Mouse (Mus musculus): Measurements from ENCODE around the gene Bbs12. TPM values are rescaled to one million over a fixed set of nuclear protein-coding genes. Genes with fewer than 3 reads are reported as not detected.
A peak's percentile ranks its signal among the peaks of the same experiment; 100 is the strongest.

The Bbs12 gene
- polyA plus RNA-seq, 1 experiment from 2014 or later = 8.9 TPM

GRCm38 (mm10) chr3:37291929-37292328, 20.4 kb upstream of the Bbs12 start:
- 85% methylated on average over 2 of the region's 2 CpGs for WGBS
- Histone ChIP-seq H3K4me1 (no peaks in the 10 kb centered on the region), H3K27ac (no peak overlapping the region), H3K27me3 (no peaks in the 10 kb centered on the region), H3K9ac (no peak overlapping the region), H3K4me2 (no peak overlapping the region), H3K4me3 (no peak overlapping the region), H3K9me3 (no peaks in the 10 kb centered on the region), H3K36me3 (no peaks in the 10 kb centered on the region)
- no peak for ATAC-seq (ENCODE audit: insufficient number of reproducible peaks, insufficient read depth, low FRiP score, low TSS enrichment, low read depth)

GRCm38 (mm10) chr3:37292654-37293053, 19.7 kb upstream of the Bbs12 start:
- H3K9me3 ChIP-seq = no peaks in the 10 kb centered on the region
- WGBS = 64% methylated on average over 2 of the region's 2 CpGs

GRCm38 (mm10) chr3:37299470-37299869, 12.9 kb upstream of the Bbs12 start:
- no peak overlapping the region for H3K4me3 ChIP-seq
- ATAC-seq (ENCODE audit: insufficient number of reproducible peaks, insufficient read depth, low FRiP score, low TSS enrichment, low read depth) = no peak
- H3K36me3 ChIP-seq = no peaks in the 10 kb centered on the region
- no peaks in the 10 kb centered on the region for H3K9me3 ChIP-seq
- no peak overlapping the region for H3K9ac ChIP-seq
- WGBS = 76% methylated on average over 3 of the region's 3 CpGs
- no peak overlapping the region for H3K27ac ChIP-seq
- no peaks in the 10 kb centered on the region for H3K4me1 ChIP-seq
- H3K4me2 ChIP-seq = no peak overlapping the region
- no peaks in the 10 kb centered on the region for H3K27me3 ChIP-seq

More at GRCm38 (mm10) chr3:37292654-37293053, 19.7 kb upstream of the Bbs12 start:
- Histone ChIP-seq H3K27ac (no peak overlapping the region), H3K4me2 (no peak overlapping the region), H3K4me1 (no peaks in the 10 kb centered on the region), H3K4me3 (no peak overlapping the region), H3K27me3 (no peaks in the 10 kb centered on the region), H3K36me3 (no peaks in the 10 kb centered on the region), H3K9ac (no peak overlapping the region)
- no peak for ATAC-seq (ENCODE audit: insufficient number of reproducible peaks, insufficient read depth, low FRiP score, low TSS enrichment, low read depth)

GRCm38 (mm10) chr3:37302685-37303084, 9.7 kb upstream of the Bbs12 start:
- no peak overlapping the region for H3K9ac ChIP-seq
- no peak for ATAC-seq (ENCODE audit: insufficient number of reproducible peaks, insufficient read depth, low FRiP score, low TSS enrichment, low read depth)
- H3K27ac ChIP-seq = no peak overlapping the region
- no peak overlapping the region for H3K4me2 ChIP-seq
- H3K4me3 ChIP-seq = no peak overlapping the region
- WGBS = 36% methylated on average over 12 of the region's 12 CpGs
- no peaks in the 10 kb centered on the region for H3K4me1 ChIP-seq
- H3K36me3 ChIP-seq = no peaks in the 10 kb centered on the region
- H3K9me3 ChIP-seq = peaks cover 4% of the 10 kb centered on the region; the same call in 1 of the 2 replicates
- H3K27me3 ChIP-seq = no peaks in the 10 kb centered on the region

GRCm38 (mm10) chr3:37303392-37304139, 8.8 kb upstream of the Bbs12 start:
- ATAC-seq (ENCODE audit: insufficient number of reproducible peaks, insufficient read depth, low FRiP score, low TSS enrichment, low read depth) = no peak
- Histone ChIP-seq H3K27me3 (no peaks in the 10 kb centered on the region), H3K4me2 (no peak overlapping the region), H3K4me1 (no peaks in the 10 kb centered on the region), H3K36me3 (no peaks in the 10 kb centered on the region), H3K9ac (no peak overlapping the region), H3K27ac (no peak overlapping the region), H3K4me3 (no peak overlapping the region), H3K9me3 (peaks cover 4% of the 10 kb centered on the region; the same call in 1 of the 2 replicates)
- 61% methylated on average over 8 of the region's 8 CpGs for WGBS

GRCm38 (mm10) chr3:37311897-37312369, 421 bp upstream of the Bbs12 start:
- WGBS = 3% methylated on average over 10 of the region's 10 CpGs
- Histone ChIP-seq H3K27ac (peak overlapping the region; percentile 87; the same call in 1 of the 2 replicates), H3K4me1 (peaks cover 12% of the 10 kb centered on the region), H3K4me3 (peak overlapping the region; percentile 73), H3K36me3 (no peaks in the 10 kb centered on the region), H3K4me2 (peak overlapping the region; percentile 70), H3K9ac (peak overlapping the region; percentile 83), H3K9me3 (no peaks in the 10 kb centered on the region), H3K27me3 (no peaks in the 10 kb centered on the region)
- no peak; the same call in 1 of the 2 replicates for ATAC-seq (ENCODE audit: insufficient number of reproducible peaks, insufficient read depth, low FRiP score, low TSS enrichment, low read depth)

- no peak for ATAC-seq (ENCODE audit: insufficient number of reproducible peaks, insufficient read depth, low FRiP score, low TSS enrichment, low read depth)
- no peaks in the 10 kb centered on the region for H3K27me3 ChIP-seq
- peak overlapping the region; percentile 70 for H3K4me2 ChIP-seq
- 0 out of 2 replicates have a peak overlapping the region, but pooled peaks have one; percentile 1 for H3K27ac ChIP-seq
- peaks cover 12% of the 10 kb centered on the region for H3K4me1 ChIP-seq
- peak overlapping the region; percentile 73 for H3K4me3 ChIP-seq
- H3K36me3 ChIP-seq = no peaks in the 10 kb centered on the region
- peak overlapping the region; percentile 83; the same call in 1 of the 2 replicates for H3K9ac ChIP-seq
- 37% methylated on average over 1 of the region's 1 CpGs for WGBS
- H3K9me3 ChIP-seq = no peaks in the 10 kb centered on the region
These were observed 1.0 kb downstream of the Bbs12 start for GRCm38 (mm10) chr3:37313371-37313770.

GRCm38 (mm10) chr3:37316233-37316632, 3.9 kb downstream of the Bbs12 start:
- no peak for ATAC-seq (ENCODE audit: insufficient number of reproducible peaks, insufficient read depth, low FRiP score, low TSS enrichment, low read depth)
- Histone ChIP-seq H3K4me3 (no peak overlapping the region), H3K9me3 (no peaks in the 10 kb centered on the region), H3K4me1 (peaks cover 12% of the 10 kb centered on the region), H3K27ac (no peak overlapping the region), H3K27me3 (no peaks in the 10 kb centered on the region), H3K36me3 (peaks cover 23% of the 10 kb centered on the region), H3K4me2 (no peak overlapping the region), H3K9ac (no peak overlapping the region)
- 92% methylated on average over 1 of the region's 1 CpGs for WGBS

- WGBS = 30% methylated on average over 3 of the region's 3 CpGs
- H3K9ac ChIP-seq = no peak overlapping the region
- H3K4me1 ChIP-seq = no peaks in the 10 kb centered on the region
- H3K27me3 ChIP-seq = no peaks in the 10 kb centered on the region
- peaks cover 16% of the 10 kb centered on the region for H3K36me3 ChIP-seq
- no peak for ATAC-seq (ENCODE audit: insufficient number of reproducible peaks, insufficient read depth, low FRiP score, low TSS enrichment, low read depth)
- H3K4me3 ChIP-seq = no peak overlapping the region
- no peak overlapping the region for H3K4me2 ChIP-seq
- no peak overlapping the region for H3K27ac ChIP-seq
- no peaks in the 10 kb centered on the region for H3K9me3 ChIP-seq
These were observed 12.0 kb downstream of the Bbs12 start for GRCm38 (mm10) chr3:37324310-37324709.

- Histone ChIP-seq H3K36me3 (peaks cover 5% of the 10 kb centered on the region; the same call in 1 of the 2 replicates), H3K4me3 (no peak overlapping the region), H3K4me1 (no peaks in the 10 kb centered on the region), H3K27ac (no peak overlapping the region), H3K4me2 (no peak overlapping the region), H3K9ac (no peak overlapping the region), H3K9me3 (no peaks in the 10 kb centered on the region), H3K27me3 (no peaks in the 10 kb centered on the region)
- 83% methylated on average over 5 of the region's 5 CpGs for WGBS
- no peak for ATAC-seq (ENCODE audit: insufficient number of reproducible peaks, insufficient read depth, low FRiP score, low TSS enrichment, low read depth)
These were observed 13.2 kb downstream of the Bbs12 start for GRCm38 (mm10) chr3:37325317-37326112.

GRCm38 (mm10) chr3:37326627-37327026, 14.3 kb downstream of the Bbs12 start:
- Histone ChIP-seq H3K27ac (no peak overlapping the region), H3K4me2 (no peak overlapping the region), H3K4me1 (no peaks in the 10 kb centered on the region), H3K9ac (no peak overlapping the region), H3K4me3 (no peak overlapping the region), H3K27me3 (no peaks in the 10 kb centered on the region), H3K36me3 (no peaks in the 10 kb centered on the region), H3K9me3 (no peaks in the 10 kb centered on the region)
- no peak for ATAC-seq (ENCODE audit: insufficient number of reproducible peaks, insufficient read depth, low FRiP score, low TSS enrichment, low read depth)
- 80% methylated on average over 3 of the region's 3 CpGs for WGBS
